Mouse (Mus musculus) G1E (cell line): ENCODE measurements around the gene Hoxd10. TPM values are rescaled to one million over a fixed set of nuclear protein-coding genes. Genes with fewer than 3 reads are reported as not detected.

Source experiments
- ATAC-seq: 2 replicates; pipeline ENCODE4 v1.8.0; 2016; ENCODE audit warnings: mild to moderate bottlenecking; ENCODE audit not compliant: insufficient number of reproducible peaks, poor library complexity, low FRiP score, severe bottlenecking; ENCODE audit errors: extremely low read depth
- DNase-seq: peaks from one replicate; pipeline ENCODE4 v3.0.0; 2012; ENCODE audit warnings: low spot score
- H3K27me3 ChIP-seq: 2 replicates; pipeline ENCODE4 v1.6.1; 2012; ENCODE audit warnings: mild to moderate bottlenecking, low read length, inconsistent platforms; ENCODE audit not compliant: insufficient read depth
- H3K36me3 ChIP-seq: replicated peaks from 2 replicates; pipeline ENCODE3; 2012; ENCODE audit warnings: mild to moderate bottlenecking, inconsistent platforms
- H3K4me1 ChIP-seq: 2 replicates; pipeline ENCODE4 v1.6.1; 2012; ENCODE audit warnings: low read depth, low read length, inconsistent platforms, mixed read lengths; ENCODE audit not compliant: insufficient read depth
- H3K4me3 ChIP-seq: 2 replicates; pipeline ENCODE4 v1.5.1; 2012; ENCODE audit warnings: low read depth, mild to moderate bottlenecking, inconsistent platforms, low read length, moderate library complexity, mixed read lengths
- H3K9me3 ChIP-seq: replicated peaks from 2 replicates; pipeline ENCODE4 v1.6.1; 2012; ENCODE audit warnings: inconsistent platforms
- CTCF ChIP-seq: IDR thresholded peaks from 2 replicates; pipeline ENCODE4 v1.5.1; 2012; ENCODE audit warnings: low read depth, low read length, inconsistent platforms, mixed read lengths
- GATA1 ChIP-seq: IDR thresholded peaks from 2 replicates; pipeline ENCODE4 v1.6.1; 2012; ENCODE audit warnings: borderline replicate concordance, low read length, inconsistent platforms, mixed read lengths
- GATA2 ChIP-seq: IDR thresholded peaks from 2 replicates; pipeline ENCODE4 v1.6.1; 2012; ENCODE audit warnings: low read depth, low read length, inconsistent platforms, borderline replicate concordance
- POLR2AphosphoS5 ChIP-seq: IDR thresholded peaks from 2 replicates; pipeline ENCODE4 v1.6.1; 2012; ENCODE audit warnings: low read depth, low read length, inconsistent platforms; ENCODE audit not compliant: insufficient replicate concordance
- TAL1 ChIP-seq: conservative IDR thresholded peaks from 2 replicates; pipeline ENCODE4 v1.6.1; 2012; ENCODE audit warnings: low read depth, low read length, inconsistent platforms, mixed read lengths
- polyA plus RNA-seq: library from polyadenylated mRNA; stranded (reverse); fragments of >175 nt; gene quantifications from 2 replicates; pipeline ENCODE4 v1.2.3, GENCODE M21; 2012
- total RNA-seq, 2 experiments: library from RNA; stranded (forward) in 1 of 2; stranded (reverse) in 1 of 2; fragments of 200-1000 nt in 1 of 2; fragments of >200 nt in 1 of 2; fragmentation: Nextera tagmentation in 1 of 2; gene quantifications; 2 replicates each; pipeline ENCODE4 v1.2.3; 2014 to 2017

Gene Hoxd10
- total RNA-seq (2014; fragmentation: Nextera tagmentation) (not detected in 2 replicates), total RNA-seq (2017) (0.12 and 0.22 TPM in 2 replicates), polyA plus RNA-seq (not detected in 2 replicates)

DNA sequence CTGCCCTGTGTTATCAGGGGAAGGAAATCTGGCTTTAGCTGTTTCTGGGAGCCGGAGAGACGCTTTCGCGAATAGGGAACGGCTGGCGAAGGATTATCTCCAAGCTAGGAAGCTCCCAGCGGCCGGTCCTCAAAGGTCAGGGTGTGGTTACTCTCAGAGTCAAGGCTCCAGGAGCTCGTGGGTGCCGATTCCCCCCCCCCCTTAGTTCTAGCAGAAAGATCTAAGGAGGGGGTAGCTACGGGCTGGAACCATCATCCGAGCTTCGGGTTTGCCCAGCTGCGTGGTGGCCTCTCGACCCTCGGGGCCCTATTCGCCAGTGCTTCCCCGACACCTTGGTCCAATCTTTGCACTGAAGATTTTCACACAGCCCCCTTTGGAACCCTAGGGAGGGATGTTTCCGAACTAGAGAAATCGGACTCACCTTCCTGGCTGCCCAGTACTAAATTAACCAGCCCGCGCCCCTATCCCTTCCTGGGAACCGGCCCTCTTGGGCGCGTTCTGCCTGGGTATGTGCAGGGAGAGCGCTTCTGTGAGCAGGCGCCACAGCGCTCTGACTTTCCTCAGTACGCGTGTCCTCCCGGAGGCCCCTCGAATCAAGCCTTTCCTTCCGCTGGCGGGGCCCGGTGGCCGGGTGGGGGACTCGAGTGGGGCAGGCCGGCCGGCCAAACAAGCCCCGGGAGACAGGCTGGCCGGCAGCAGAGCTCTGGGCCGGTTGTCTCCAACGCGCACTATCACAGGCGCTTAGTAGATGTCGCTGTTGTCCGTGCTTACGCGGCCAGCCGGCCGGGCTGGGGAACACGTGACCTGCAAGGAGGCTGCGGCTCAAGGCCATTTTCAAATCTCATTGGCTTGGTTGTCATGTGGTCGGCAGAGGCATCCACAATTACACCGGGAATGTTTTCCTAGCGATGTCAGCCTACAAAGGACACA lies at the start of gene Hoxd10:
Hoxd10 (plus strand) TSS at position 903 of the 930 bp plus-strand sequence.
- TF ChIP-seq CTCF (no peak), GATA1 (no peak), TAL1 (no peak), GATA2 (no peak), POLR2AphosphoS5 (no peak)
- DNase-seq (no peak), ATAC-seq (no peak)
- H3K36me3 ChIP-seq, result no peaks in the 10 kb centered on the region
- H3K4me1 ChIP-seq, result no peaks in the 10 kb centered on the region
- peaks cover 54% of the 10 kb centered on the region for H3K27me3 ChIP-seq
- no peaks in the 10 kb centered on the region for H3K9me3 ChIP-seq
- no peak within 1 kb of the TSS for H3K4me3 ChIP-seq

DNA sequence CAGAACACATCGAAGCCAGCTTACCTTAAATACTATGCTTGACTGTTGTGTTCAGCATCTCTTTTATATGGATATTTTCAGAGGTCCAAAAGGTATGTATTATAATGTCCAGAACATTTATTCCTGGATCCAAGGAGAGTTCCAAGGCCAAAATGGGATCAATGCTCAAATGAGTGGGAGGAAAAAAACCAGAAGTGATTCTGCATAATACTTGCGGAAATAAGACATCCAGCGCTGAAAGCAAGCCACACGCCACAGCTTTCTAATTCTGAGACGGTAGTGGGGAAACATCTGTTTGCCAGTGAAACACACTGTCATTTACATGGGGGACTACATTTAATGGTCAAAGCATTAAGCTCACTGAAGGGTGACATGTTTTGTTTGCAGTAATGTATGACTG lies 49.3 kb upstream of the Hoxd10 start:
- Histone ChIP-seq H3K27me3 (no peaks in the 10 kb centered on the region), H3K36me3 (no peaks in the 10 kb centered on the region), H3K9me3 (no peaks in the 10 kb centered on the region), H3K4me3 (no peak overlapping the region), H3K4me1 (no peaks in the 10 kb centered on the region)
- no peak for TF ChIP-seq GATA2
- TF ChIP-seq POLR2AphosphoS5, result no peak
- TF ChIP-seq CTCF, result no peak
- ATAC-seq (no peak), DNase-seq (no peak)

DNA sequence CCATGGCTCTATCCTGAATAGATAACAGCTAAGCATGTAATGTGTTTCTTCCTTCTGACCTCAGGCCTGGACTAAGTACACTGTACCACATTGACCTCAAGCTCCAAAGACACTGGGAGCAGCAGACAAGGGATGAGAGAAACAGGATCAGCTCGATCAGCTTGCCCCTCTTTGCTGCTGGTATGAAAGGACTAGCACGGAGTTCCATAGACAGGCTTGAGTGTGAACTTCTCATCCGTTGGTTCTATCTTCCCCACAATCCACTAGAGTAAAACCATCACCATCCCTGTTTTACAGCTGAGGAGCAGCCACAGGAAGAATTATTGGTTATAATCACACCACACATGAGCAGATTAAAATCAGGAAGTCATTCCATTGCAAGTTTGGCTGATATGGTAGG lies 46.1 kb upstream of the Hoxd10 start:
- Histone ChIP-seq H3K36me3 (no peaks in the 10 kb centered on the region), H3K4me3 (no peak overlapping the region), H3K4me1 (no peaks in the 10 kb centered on the region), H3K9me3 (no peaks in the 10 kb centered on the region), H3K27me3 (no peaks in the 10 kb centered on the region)
- DNase-seq (no peak), ATAC-seq (no peak)
- TF ChIP-seq POLR2AphosphoS5, result no peak
- no peak for TF ChIP-seq CTCF
- no peak for TF ChIP-seq GATA2

DNA sequence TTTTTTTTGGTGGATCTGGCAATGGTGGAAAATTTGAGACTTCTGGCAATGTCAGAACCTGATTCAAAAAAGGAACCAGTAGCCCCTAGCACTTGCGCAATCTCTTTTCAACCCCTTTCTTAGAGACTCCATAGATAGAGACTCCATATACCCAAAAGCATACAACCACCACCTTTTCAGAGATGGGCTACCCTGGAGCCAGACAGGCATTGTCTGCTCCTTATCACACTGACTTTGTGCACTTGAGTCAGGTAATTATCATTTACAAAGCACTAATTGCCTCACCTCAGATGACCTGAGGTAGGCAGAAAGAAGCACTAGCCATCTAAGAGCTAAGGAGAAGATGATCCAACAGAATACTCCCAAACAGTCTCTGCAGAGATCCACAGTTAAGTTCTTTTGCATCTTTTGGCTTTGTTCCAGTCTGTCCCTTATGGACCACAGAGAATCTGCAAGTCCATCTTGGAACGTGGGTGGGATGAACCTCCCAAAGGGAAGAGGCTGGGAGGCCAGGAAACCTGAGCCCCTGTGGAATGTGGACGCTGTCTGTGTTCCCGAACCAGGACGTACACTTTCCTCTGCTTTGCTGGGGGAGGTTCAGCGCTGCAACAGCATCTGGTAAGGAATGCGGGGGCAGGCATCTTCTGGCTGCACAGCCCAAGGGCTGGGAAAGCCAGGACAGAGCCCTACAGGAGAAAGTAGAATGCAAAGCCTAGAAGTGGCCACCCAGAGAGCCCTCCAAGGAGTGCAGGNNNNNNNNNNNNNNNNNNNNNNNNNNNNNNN lies 44.5 kb upstream of the Hoxd10 start:
- Histone ChIP-seq H3K27me3 (no peaks in the 10 kb centered on the region), H3K9me3 (no peaks in the 10 kb centered on the region), H3K36me3 (no peaks in the 10 kb centered on the region), H3K4me3 (no peak overlapping the region), H3K4me1 (no peaks in the 10 kb centered on the region)
- ATAC-seq (no peak), DNase-seq (no peak)
- no peak for TF ChIP-seq CTCF
- no peak for TF ChIP-seq TAL1
- no peak for TF ChIP-seq GATA1
- TF ChIP-seq POLR2AphosphoS5, result no peak
- TF ChIP-seq GATA2, result no peak

DNA sequence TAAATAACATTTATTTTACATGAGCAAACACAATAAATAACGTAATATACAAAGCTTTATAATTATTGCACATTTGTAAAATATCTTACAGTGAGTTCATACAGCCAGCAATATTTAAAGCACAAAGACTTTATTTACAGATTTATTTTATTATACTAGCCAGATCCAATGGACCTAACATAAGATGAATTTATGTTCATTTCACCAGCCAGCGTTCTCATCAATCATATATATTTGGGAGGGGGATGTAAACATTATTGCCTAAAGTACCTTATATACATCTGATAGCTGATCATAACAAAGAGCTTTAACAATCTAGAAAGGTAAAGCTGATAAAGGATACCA lies 38.8 kb upstream of the Hoxd10 start:
- H3K4me3 ChIP-seq, result no peak overlapping the region
- H3K9me3 ChIP-seq, result peaks cover 17% of the 10 kb centered on the region
- no peaks in the 10 kb centered on the region for H3K36me3 ChIP-seq
- peaks cover 12% of the 10 kb centered on the region; the same call in 1 of the 2 replicates for H3K27me3 ChIP-seq
- no peak for TF ChIP-seq POLR2AphosphoS5
- no peak for TF ChIP-seq GATA2
- TF ChIP-seq CTCF, result no peak
- TF ChIP-seq GATA1, result no peak
- TF ChIP-seq TAL1, result no peak
- no peak for DNase-seq
- no peaks in the 10 kb centered on the region for H3K4me1 ChIP-seq
- no peak for ATAC-seq

DNA sequence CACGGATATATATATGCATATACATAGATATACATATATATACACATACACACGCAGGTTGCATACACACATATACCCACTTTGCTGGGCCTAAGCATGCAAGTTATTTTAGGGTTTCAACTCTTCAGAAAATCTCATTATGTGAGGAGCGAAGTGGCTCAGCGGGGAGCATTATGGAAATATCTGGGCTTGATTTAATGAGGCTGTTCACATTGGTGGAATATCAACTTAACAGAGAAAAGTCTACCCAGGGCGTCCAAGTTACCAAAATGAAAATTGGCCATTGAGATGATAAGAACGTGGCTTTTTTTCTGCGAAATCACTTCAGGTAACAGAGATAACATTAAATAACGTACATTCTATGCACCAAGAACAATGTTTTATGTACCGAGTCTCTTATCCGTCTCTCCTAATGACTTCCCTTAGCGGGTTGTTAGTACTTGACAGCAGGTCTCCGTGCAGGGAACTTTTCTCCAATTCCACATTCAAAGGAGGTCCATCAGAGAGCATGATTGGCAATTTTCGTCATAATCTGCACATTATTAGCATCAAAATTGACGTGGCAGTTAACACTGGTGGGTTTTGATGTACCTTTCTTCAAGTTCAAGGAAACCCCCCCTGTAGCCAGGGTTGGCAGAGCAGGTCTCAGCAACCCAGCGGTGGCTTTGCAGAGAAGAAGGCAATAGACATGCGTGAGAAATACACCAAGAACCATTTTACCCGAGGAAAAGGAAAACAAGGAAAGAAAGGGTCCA lies 37.8 kb upstream of the Hoxd10 start:
- no peak overlapping the region for H3K4me3 ChIP-seq
- H3K36me3 ChIP-seq, result no peaks in the 10 kb centered on the region
- DNase-seq (no peak), ATAC-seq (no peak)
- peaks cover 21% of the 10 kb centered on the region for H3K9me3 ChIP-seq
- no peak for TF ChIP-seq GATA2
- no peak for TF ChIP-seq GATA1
- TF ChIP-seq POLR2AphosphoS5, result no peak
- TF ChIP-seq CTCF, result no peak
- TF ChIP-seq TAL1, result no peak
- H3K27me3 ChIP-seq, result peaks cover 19% of the 10 kb centered on the region; the same call in 1 of the 2 replicates
- no peaks in the 10 kb centered on the region for H3K4me1 ChIP-seq
